Mouse (Mus musculus) intestine, postnatal 0 days (tissue): ENCODE measurements at regions not wholly inside any gene's neighbourhood (a gene's known extent, or its start where the extent isn't known, plus 50 kb on each side); places are given as distances from the start of the nearest gene placed in this dataset.

Source experiments
- ATAC-seq: fragments of 200-750 bp; cut with Nextera tagmentation; 2 replicates; pipeline ENCODE4 v1.8.0; 2017; ENCODE audit warnings: mild to moderate bottlenecking, moderate TSS enrichment, moderate library complexity
- H3K27ac ChIP-seq: fragments of 300-500 bp; sonication (generic); 2 replicates; pipeline ENCODE4 v1.5.1; 2014; ENCODE audit warnings: mild to moderate bottlenecking, low read depth, low read length, moderate library complexity
- H3K27me3 ChIP-seq: fragments of 300-500 bp; sonication (generic); replicated peaks from 2 replicates; pipeline ENCODE4 v1.6.1; 2014; ENCODE audit warnings: low read length, mixed read lengths; ENCODE audit not compliant: control insufficient read depth, insufficient read depth
- H3K36me3 ChIP-seq: fragments of 300-500 bp; sonication (generic); 2 replicates; pipeline ENCODE4 v1.6.1; 2014; ENCODE audit warnings: mild to moderate bottlenecking, moderate library complexity; ENCODE audit not compliant: control insufficient read depth, insufficient read depth
- H3K4me1 ChIP-seq: fragments of 300-500 bp; sonication (generic); replicated peaks from 2 replicates; pipeline ENCODE4 v1.6.1; 2014; ENCODE audit warnings: antibody characterized with exemption, low read length, mixed read lengths; ENCODE audit not compliant: control insufficient read depth, insufficient read depth
- H3K4me2 ChIP-seq: fragments of 300-500 bp; sonication (generic); replicated peaks from 2 replicates; pipeline ENCODE4 v1.6.1; 2014; ENCODE audit warnings: low read depth, mild to moderate bottlenecking, moderate library complexity
- H3K4me3 ChIP-seq: fragments of 300-500 bp; sonication (generic); 2 replicates; pipeline ENCODE4 v1.5.1; 2014; ENCODE audit warnings: low read depth, low read length
- H3K9ac ChIP-seq: fragments of 300-500 bp; sonication (generic); 2 replicates; pipeline ENCODE4 v1.6.1; 2014; ENCODE audit warnings: mild to moderate bottlenecking, low read depth, low read length
- H3K9me3 ChIP-seq: fragments of 300-500 bp; sonication (generic); 2 replicates; pipeline ENCODE4 v1.6.1; 2016; ENCODE audit warnings: mixed run types; ENCODE audit not compliant: control insufficient read depth
- CTCF ChIP-seq: sonication (generic); IDR thresholded peaks from 2 replicates; pipeline ENCODE4 v1.5.1; 2016; ENCODE audit warnings: low read depth, mild to moderate bottlenecking, control low read depth, antibody characterized with exemption, moderate library complexity
- WGBS: fragments of 180-500 bp; shearing (Covaris S2); extraction: QIAGEN DNeasy Blood & Tissue Kit; methylation state at CpG from one replicate; pipeline ENCODE4 v1.1.7; 2014; 5-methylcytosine and 5-hydroxymethylcytosine counted together

DNA sequence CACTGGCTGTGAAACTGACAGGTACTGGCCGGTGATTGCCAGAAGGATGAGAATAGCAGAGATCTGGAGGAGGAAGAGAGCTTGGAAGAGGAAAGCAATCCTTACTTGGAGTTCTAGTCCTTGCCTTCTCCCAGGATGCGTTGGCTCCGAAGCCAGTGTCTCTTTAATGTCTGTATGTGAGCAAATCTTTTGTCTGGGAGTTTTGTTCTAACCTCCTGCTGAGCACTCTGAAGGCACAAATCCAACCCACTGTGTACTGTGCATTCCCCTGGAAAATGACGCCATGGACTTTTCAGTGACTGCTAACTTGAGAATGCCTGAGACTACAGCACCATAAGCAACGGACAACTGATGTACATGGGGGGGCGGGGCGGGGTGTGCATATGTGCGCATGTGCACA is 216.4 kb downstream of the Emp1 start:
- Histone ChIP-seq H3K27ac (no peak overlapping the region), H3K4me3 (no peak overlapping the region), H3K36me3 (no peaks in the 10 kb centered on the region), H3K27me3 (no peaks in the 10 kb centered on the region), H3K4me2 (no peak overlapping the region), H3K4me1 (no peaks in the 10 kb centered on the region), H3K9me3 (no peaks in the 10 kb centered on the region), H3K9ac (no peak overlapping the region)
- WGBS: 95% methylated on average over 8 of the region's 8 CpGs
- no peak for ATAC-seq
- TF ChIP-seq CTCF: no peak

GRCm38 (mm10) chr6:135582567-135582966 is 220.2 kb downstream of the Emp1 start:
- Histone ChIP-seq H3K27ac (no peak overlapping the region), H3K4me1 (no peaks in the 10 kb centered on the region), H3K4me3 (no peak overlapping the region), H3K9ac (no peak overlapping the region), H3K4me2 (no peak overlapping the region), H3K27me3 (no peaks in the 10 kb centered on the region), H3K9me3 (no peaks in the 10 kb centered on the region), H3K36me3 (no peaks in the 10 kb centered on the region)
- no peak for TF ChIP-seq CTCF
- 61% methylated on average over 2 of the region's 2 CpGs for WGBS
- no peak for ATAC-seq

DNA sequence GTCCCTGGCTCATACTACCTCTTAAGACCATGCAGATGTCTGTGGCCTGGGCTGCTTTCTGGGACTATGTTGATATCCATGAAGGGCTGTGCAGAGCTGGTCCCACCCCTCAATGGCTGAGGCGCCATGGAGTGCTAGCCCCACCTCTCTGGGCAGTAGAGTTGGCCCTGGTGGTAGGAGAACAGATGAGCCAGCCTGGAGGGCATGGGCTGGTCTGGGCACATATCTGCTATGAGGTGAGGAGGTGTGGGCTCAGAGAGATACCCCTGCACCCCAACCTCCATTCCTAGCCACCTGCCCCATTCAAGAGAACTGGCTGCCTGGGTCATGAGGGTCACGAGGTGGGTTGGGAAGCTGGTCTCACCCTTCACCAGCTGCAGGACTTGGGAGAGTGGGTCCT is 222.4 kb downstream of the Emp1 start:
- H3K36me3 ChIP-seq: no peaks in the 10 kb centered on the region
- no peak overlapping the region for H3K27ac ChIP-seq
- TF ChIP-seq CTCF: no peak
- no peak for ATAC-seq
- H3K4me1 ChIP-seq: no peaks in the 10 kb centered on the region
- WGBS: 85% methylated on average over 2 of the region's 2 CpGs
- no peak overlapping the region for H3K9ac ChIP-seq
- H3K4me3 ChIP-seq: no peak overlapping the region
- H3K27me3 ChIP-seq: no peaks in the 10 kb centered on the region
- no peak overlapping the region for H3K4me2 ChIP-seq
- H3K9me3 ChIP-seq: no peaks in the 10 kb centered on the region

GRCm38 (mm10) chr6:135590084-135590483 is 227.7 kb downstream of the Emp1 start:
- no peak for ATAC-seq

GRCm38 (mm10) chr6:135591085-135591484 is 228.7 kb downstream of the Emp1 start:
- Histone ChIP-seq H3K9ac (no peak overlapping the region), H3K36me3 (no peaks in the 10 kb centered on the region), H3K27me3 (no peaks in the 10 kb centered on the region), H3K27ac (no peak overlapping the region), H3K4me1 (no peaks in the 10 kb centered on the region), H3K9me3 (no peaks in the 10 kb centered on the region), H3K4me2 (no peak overlapping the region), H3K4me3 (no peak overlapping the region)
- TF ChIP-seq CTCF: no peak
- WGBS: 82% methylated on average over 9 of the region's 9 CpGs
- ATAC-seq: no peak

More at GRCm38 (mm10) chr6:135590084-135590483, 227.7 kb downstream of the Emp1 start:
- H3K4me3 ChIP-seq: no peak overlapping the region
- no peaks in the 10 kb centered on the region for H3K36me3 ChIP-seq
- TF ChIP-seq CTCF: no peak
- no peaks in the 10 kb centered on the region for H3K27me3 ChIP-seq
- H3K4me2 ChIP-seq: no peak overlapping the region
- no peak overlapping the region for H3K27ac ChIP-seq
- no peaks in the 10 kb centered on the region for H3K9me3 ChIP-seq
- H3K9ac ChIP-seq: no peak overlapping the region
- no peaks in the 10 kb centered on the region for H3K4me1 ChIP-seq

GRCm38 (mm10) chr6:135596358-135596757 is 234.0 kb downstream of the Emp1 start:
- no peaks in the 10 kb centered on the region for H3K4me1 ChIP-seq
- no peak overlapping the region for H3K4me2 ChIP-seq
- no peak for ATAC-seq
- no peaks in the 10 kb centered on the region for H3K27me3 ChIP-seq
- 83% methylated on average over 4 of the region's 4 CpGs for WGBS
- H3K27ac ChIP-seq: no peak overlapping the region
- no peak for TF ChIP-seq CTCF
- no peak overlapping the region for H3K9ac ChIP-seq
- H3K36me3 ChIP-seq: no peaks in the 10 kb centered on the region
- H3K9me3 ChIP-seq: no peaks in the 10 kb centered on the region
- no peak overlapping the region for H3K4me3 ChIP-seq

DNA sequence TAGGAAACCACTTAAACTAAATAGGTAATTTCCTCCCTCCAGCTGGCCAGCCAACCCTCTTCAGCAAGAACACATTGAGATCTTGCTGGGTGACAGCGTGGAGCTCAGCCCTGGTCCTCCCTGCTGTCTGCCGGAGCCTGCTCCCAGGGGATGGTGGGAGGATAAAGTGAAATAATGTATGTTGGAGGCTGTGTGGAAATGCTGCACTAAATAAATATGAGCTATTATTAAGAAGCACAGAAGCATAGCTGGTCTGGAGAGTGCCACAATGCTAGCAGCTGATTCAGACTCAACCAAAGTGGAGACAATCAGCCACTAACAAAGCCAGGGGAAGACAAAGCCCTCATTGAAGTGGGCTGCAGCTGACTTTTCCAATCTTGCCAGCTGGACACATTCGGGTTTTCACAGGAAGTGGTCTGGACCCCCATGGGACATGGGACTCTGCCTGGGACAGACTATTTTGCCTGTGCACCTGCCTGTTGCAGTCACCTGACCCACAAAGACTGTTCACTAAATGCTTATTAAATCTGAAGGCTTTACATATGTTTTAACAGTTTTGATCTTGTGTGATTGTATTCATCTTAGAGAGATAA is 248.3 kb downstream of the Emp1 start:
- H3K27ac ChIP-seq: no peak overlapping the region
- no peaks in the 10 kb centered on the region for H3K27me3 ChIP-seq
- no peak overlapping the region for H3K4me2 ChIP-seq
- WGBS: 67% methylated on average over 3 of the region's 3 CpGs
- H3K9me3 ChIP-seq: no peaks in the 10 kb centered on the region
- ATAC-seq: no peak
- TF ChIP-seq CTCF: no peak
- no peak overlapping the region for H3K9ac ChIP-seq
- no peaks in the 10 kb centered on the region for H3K36me3 ChIP-seq
- H3K4me1 ChIP-seq: no peaks in the 10 kb centered on the region
- H3K4me3 ChIP-seq: no peak overlapping the region
